In the genomic region with DNA sequence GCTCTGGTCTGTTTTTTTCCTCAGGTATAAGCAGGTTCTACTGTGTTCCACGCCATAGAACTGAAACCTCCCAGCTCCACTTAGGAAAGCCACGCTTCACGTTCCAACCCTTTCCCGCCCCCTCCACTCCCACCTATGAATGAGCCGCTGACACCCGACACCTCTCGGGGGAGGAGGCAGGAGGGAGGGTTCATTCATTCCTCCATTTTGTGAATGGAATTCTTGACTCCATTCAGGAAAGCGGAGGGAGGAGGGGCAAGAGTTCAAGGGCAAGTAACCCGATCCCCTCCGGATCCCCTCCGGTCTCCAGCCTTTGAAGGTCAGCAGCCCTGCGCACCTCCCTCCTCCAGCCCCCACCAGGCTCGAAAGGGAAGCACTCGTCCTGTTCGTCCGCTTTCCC, we compare ENCODE assay signal across 8 mouse cellular contexts. TPM values are rescaled to one million over a fixed set of nuclear protein-coding genes. Genes with fewer than 3 reads are reported as not detected.
DNase-seq lines count a peak whose midpoint lies in the region; ATAC-seq lines count a peak whose summit lies in the region.

No protein-coding gene starts in this region.

- ATAC-seq in heart, embryonic 14.5 days (ENCODE audit: insufficient number of reproducible peaks, insufficient read depth, low FRiP score, low read depth): peak; percentile 72

- no peaks in the 10 kb centered on the region for H3K27me3 ChIP-seq in heart, embryonic 14.5 days (ENCODE audit: control insufficient read depth, insufficient read depth, low read length)

- peak overlapping the region; percentile 60 for H3K9ac ChIP-seq in heart, embryonic 14.5 days (ENCODE audit: low read length)

- peak overlapping the region; percentile 76 for H3K4me2 ChIP-seq in heart, embryonic 14.5 days (ENCODE audit: low read length)

- no peaks in the 10 kb centered on the region for H3K9me3 ChIP-seq in heart, embryonic 14.5 days (ENCODE audit: control insufficient read depth, low read length)

- peak; percentile 99 for DNase-seq in ZHBTc4 (ENCODE audit: low read depth, low spot score)
- DNase-seq in embryo, embryonic 9.5 days (ENCODE audit: extremely low spot score): peak; percentile 90
- peak; percentile 74 for DNase-seq in kidney, postnatal 10 days
- peak; percentile 77 for DNase-seq in lung, postnatal 36 days
- DNase-seq in testis, postnatal 10 days (ENCODE audit: low spot score): peak; percentile 74
- no peak for DNase-seq in spleen, postnatal 14 days (ENCODE audit: low spot score in 2 of 2)
- no peak for DNase-seq in thymus, postnatal 25 days

- H3K4me3 ChIP-seq in heart, embryonic 14.5 days (ENCODE audit: control insufficient read depth in 1 of 2, insufficient read depth in 1 of 2, low read depth in 1 of 2, low read length in 2 of 2): peak overlapping the region; percentile 8 to 31

- peaks cover 18% of the 10 kb centered on the region for H3K36me3 ChIP-seq in heart, embryonic 14.5 days (ENCODE audit: control insufficient read depth, insufficient read depth, low read length)

- peak overlapping the region in 1 of 2 experiments; percentile 16; a peak in 1 of 4 replicates for H3K27ac ChIP-seq in heart, embryonic 14.5 days (replicated peaks in 1 of 2; ENCODE audit: control insufficient read depth in 1 of 2, insufficient read depth in 1 of 2, low read depth in 2 of 2, low read length in 2 of 2)

- H3K4me1 ChIP-seq in heart, embryonic 14.5 days (ENCODE audit: control insufficient read depth in 2 of 2, insufficient read depth in 2 of 2, low read length in 2 of 2): peaks cover 6 to 10% of the 10 kb centered on the region in 2 experiments; a peak in 3 of 4 replicates

- WGBS in heart, embryonic 14.5 days: under 1% methylated on average over 16 of the region's 16 CpGs

RNA-seq across cellular contexts. Expression of a gene that starts 12.7 kb away (rescaled TPM):
- polyA plus RNA-seq in heart, embryonic 14.5 days (2014; fragmentation: Nextera tagmentation; extraction: Ambion mirVana): 4.0 and 4.8 TPM in 2 replicates

RNA-seq across cellular contexts. Expression of a gene that starts 39.7 kb away (rescaled TPM):
- polyA plus RNA-seq in heart, embryonic 14.5 days (2014; fragmentation: Nextera tagmentation; extraction: Ambion mirVana): 18.5 and 21.2 TPM in 2 replicates

Comparison
In these comparisons a context has a peak if more than half of its experiments do, and no peak if none do; other contexts are left out.
1. DNase-seq: peak in ZHBTc4 (single experiment), embryo, embryonic 9.5 days (single experiment), kidney, postnatal 10 days (single experiment), lung, postnatal 36 days (single experiment) and testis, postnatal 10 days (single experiment); none in spleen, postnatal 14 days (0 of 2) and thymus, postnatal 25 days (single experiment).